Mouse (Mus musculus): ENCODE data around the gene Sumf2.

- TF ChIP-seq CTCF (IDR thresholded peaks at IDR 0.05; ENCODE audit: low read depth) (no peak), EP300 (IDR thresholded peaks at IDR 0.05; ENCODE audit: low read depth) (no peak)
These were observed 48.7 kb downstream of the Sumf2 start, which contains the start of gene Zbed5 for GRCm38 (mm10) chr5:129895198-129896088.
